Mouse (Mus musculus) neutrophil, adult 59 days (primary cell): Measurements from ENCODE around the gene Gtpbp2. TPM values are rescaled to one million over a fixed set of nuclear protein-coding genes. Genes with fewer than 3 reads are reported as not detected.

Source experiments
- total RNA-seq, 2 experiments: library from RNA; stranded (reverse); gene quantifications; 1 replicate in 1 of 2; 2 replicates in 1 of 2; pipeline ENCODE4 v1.2.4; 2023

The Gtpbp2 gene
- total RNA-seq = 100 to 1,000 TPM; 124 to 126 TPM

DNA sequence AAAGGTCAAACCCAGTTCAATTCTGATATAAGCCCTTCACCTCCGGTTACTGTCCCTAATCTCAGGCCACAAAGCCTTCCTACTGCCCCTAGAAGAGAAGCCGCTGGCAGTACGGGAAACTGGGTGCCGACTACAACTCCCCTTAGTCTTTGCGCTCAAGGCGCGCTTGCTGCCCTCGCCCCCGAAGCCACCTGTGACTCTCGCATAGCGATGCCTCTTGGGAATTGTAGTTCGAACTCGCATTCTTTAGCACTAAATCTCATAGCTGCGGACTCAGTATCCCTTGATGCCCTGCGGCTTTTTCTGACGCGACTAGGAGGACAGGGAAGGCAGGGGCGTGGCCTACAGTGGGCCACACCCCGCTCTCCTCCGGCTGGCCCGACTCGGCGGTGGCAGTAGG is at the start of gene Gtpbp2:
Gtpbp2 (plus strand) TSS at position 347 of the 400 bp plus-strand sequence.

DNA sequence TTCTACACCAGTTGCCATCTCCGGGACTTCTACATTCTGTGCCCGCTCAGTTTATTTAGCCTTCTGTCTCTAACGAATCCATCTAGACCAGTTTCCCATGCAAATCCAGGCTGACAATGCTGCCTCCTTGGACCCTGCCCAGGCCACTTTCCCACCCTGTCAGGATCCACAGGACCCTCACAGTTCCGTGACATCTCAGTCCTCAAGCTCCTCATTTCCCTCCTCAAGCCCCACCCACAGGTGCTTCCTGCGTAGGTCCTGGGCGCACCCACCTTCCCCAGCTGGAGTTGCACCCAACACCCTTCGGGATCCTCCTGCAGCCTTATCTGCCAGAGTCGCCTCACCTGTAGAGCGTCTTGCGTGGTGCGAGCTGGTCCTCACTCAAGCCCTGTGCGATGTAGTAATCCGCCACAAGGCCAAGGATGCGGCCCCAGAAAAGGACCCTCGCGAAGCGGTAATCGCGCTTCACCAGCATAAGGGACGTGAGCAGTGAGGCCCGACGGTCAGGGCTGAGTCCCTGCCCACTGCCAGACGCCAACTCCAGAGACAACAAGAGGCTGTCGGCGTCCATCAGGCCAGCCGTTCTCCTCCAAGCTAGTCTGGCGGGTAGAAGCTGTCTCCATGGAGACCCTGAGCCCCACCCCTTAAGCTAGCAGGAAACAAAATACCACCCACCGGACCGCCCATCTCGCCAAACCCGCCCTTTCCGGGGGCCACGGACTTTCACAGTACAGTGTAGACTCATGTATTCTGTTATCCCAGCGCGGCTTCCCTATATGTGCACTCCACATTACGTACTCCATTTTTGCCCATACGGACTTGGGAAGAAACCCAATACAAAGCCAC is 17.0 kb upstream of the Gtpbp2 start, which contains the start of gene Rsph9:
Rsph9 (minus strand) TSS at position 639 of the 846 bp plus-strand sequence.

DNA sequence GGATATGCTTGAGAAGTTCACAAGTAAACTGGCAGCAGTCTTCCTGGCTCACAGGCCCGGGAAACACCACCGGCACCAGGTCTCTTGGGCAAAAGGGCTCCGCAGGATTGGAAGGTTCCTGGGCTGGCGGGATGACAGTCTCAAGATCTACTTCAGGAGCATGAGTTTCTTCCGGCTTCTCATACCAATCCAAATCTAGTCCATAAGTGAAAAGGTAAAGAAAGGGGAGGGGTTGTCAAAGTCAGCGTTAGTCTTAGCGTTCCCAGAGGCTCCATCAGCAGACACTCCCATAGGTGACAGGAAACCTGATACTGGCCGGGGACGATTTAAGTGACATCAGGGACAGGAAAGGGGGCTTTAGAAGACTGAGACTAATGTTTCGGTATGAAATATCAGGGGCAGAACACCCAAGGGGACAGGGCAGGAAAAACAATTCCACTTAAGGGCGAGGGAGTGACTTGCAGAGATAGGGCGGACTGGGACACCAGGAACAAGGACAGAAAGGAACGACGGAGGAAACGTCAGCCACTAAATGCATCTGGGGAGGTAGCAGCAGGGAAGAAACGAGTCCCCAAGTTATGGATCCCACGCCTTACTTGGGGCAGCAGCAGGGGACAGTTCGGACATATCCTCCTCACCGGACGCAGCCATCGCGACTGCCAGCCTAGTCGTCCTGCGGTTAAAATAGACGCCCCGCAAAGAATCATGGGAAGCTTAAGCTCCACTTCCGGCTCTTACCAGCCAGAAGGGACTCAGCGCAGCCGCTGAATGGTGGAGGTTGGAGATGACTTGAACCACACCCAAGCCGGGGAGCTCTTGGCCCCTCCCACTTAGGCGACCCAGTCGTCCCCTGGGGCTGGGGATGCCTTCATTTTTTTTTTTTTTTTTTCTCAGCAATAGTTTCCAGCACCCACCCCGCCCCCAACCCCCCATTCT is 7.7 kb upstream of the Gtpbp2 start, which contains the start of gene Mad2l1bp:
Mad2l1bp (minus strand) TSS at position 707 of the 936 bp plus-strand sequence.

DNA sequence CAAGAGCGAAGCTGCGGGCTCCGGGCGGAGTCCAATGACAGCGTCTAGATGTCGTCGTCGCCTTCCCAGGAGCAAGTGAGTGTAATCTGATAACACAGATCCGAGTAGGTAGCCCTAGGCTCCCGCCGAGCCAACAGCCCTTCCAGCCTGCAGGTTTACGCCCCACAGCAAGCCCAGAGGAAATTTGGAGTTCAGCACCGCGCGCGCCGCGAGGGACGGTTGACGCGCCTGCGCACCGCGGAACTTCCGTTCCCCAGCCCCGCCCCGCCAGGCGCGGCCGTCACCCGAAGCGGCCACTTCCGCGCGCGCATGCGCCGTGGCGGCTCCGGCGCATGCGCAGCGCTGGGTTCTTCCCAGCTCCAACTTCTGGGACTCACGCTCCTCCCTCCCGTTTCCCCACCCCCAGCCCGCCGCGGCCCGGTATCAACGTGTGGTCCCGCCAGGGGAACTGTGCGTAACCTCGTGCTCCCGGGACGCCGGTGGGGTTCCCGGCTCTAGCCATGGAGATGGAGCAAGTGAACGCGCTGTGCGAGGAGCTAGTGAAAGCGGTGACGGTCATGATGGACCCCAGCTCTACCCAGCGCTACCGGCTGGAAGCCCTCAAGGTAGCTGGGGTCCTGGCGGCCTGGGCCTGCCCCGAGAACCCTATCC is 41.7 kb downstream of the Gtpbp2 start, which contains the start of the genes Polh and Xpo5:
Polh (minus strand) TSS at position 225 of the 651 bp plus-strand sequence.
Xpo5 (plus strand) TSS at position 362 of the 651 bp plus-strand sequence.

Other genes with a start within 250 kb of the Gtpbp2 start
- gene Vegfa, start 128.7 kb upstream of the Gtpbp2 start, total RNA-seq = 10 to 100 TPM; 37.8 to 39.6 TPM
- 10 to 100 TPM; 23.0 to 23.2 TPM for gene Mrps18a, start 50.0 kb upstream of the Gtpbp2 start, total RNA-seq
- gene Rsph9, start 16.8 kb upstream of the Gtpbp2 start, total RNA-seq = 1 to 10 TPM in 1 of 2 experiments, under 1 TPM in 1; 0.62 to 1.3 TPM
- 10 to 100 TPM; 17.5 to 21.9 TPM for gene Mad2l1bp, start 7.5 kb upstream of the Gtpbp2 start, total RNA-seq
- gene Polh, start 41.6 kb downstream of the Gtpbp2 start, total RNA-seq = 10 to 100 TPM; 18.3 to 20.1 TPM
- gene Xpo5, start 41.8 kb downstream of the Gtpbp2 start, total RNA-seq = 10 to 100 TPM; 21.3 to 22.6 TPM
- 10 to 100 TPM; 20.6 to 23.0 TPM for gene Polr1c, start 87.0 kb downstream of the Gtpbp2 start, total RNA-seq
- gene Yipf3, start 87.0 kb downstream of the Gtpbp2 start, total RNA-seq = 10 to 100 TPM; 86.2 to 94.1 TPM
- gene Lrrc73, start 92.5 kb downstream of the Gtpbp2 start, total RNA-seq = 1 to 10 TPM; 1.0 to 1.2 TPM
- 10 to 100 TPM; 23.3 to 27.7 TPM for gene Tjap1, start 122.0 kb downstream of the Gtpbp2 start, total RNA-seq
- not detected for gene Dlk2, start 136.4 kb downstream of the Gtpbp2 start, total RNA-seq
- gene Abcc10, start 167.3 kb downstream of the Gtpbp2 start, total RNA-seq = 1 to 10 TPM; 5.3 to 5.9 TPM
- gene Zfp318, start 222.7 kb downstream of the Gtpbp2 start, total RNA-seq = 1 to 10 TPM; 5.0 to 9.9 TPM